Mouse (Mus musculus) midbrain, embryonic 10.5 days (tissue): Measurements from ENCODE around the gene Rgs12. TPM values are rescaled to one million over a fixed set of nuclear protein-coding genes. Genes with fewer than 3 reads are reported as not detected.

ENCODE experiments used
- DNase-seq: peaks from one replicate; pipeline ENCODE4 v3.0.0-alpha.2; 2017; ENCODE audit warnings: low spot score
- H3K27ac ChIP-seq: fragments of 300-500 bp; sonication (generic); replicated peaks from 2 replicates; pipeline ENCODE4 v1.5.1; 2016; ENCODE audit warnings: mild to moderate bottlenecking
- H3K27me3 ChIP-seq: fragments of 300-500 bp; sonication (generic); 2 replicates; pipeline ENCODE4 v1.6.1; 2016; ENCODE audit warnings: low read depth, mild to moderate bottlenecking; ENCODE audit not compliant: poor library complexity, severe bottlenecking
- H3K36me3 ChIP-seq: fragments of 300-500 bp; sonication (generic); 2 replicates; pipeline ENCODE4 v1.6.1; 2016; ENCODE audit warnings: mild to moderate bottlenecking, moderate library complexity
- H3K4me1 ChIP-seq: fragments of 300-500 bp; sonication (generic); 2 replicates; pipeline ENCODE4 v1.6.1; 2016
- H3K4me3 ChIP-seq: fragments of 300-500 bp; sonication (generic); 2 replicates; pipeline ENCODE4 v1.5.1; 2016; ENCODE audit warnings: mild to moderate bottlenecking, moderate library complexity
- H3K9me3 ChIP-seq: fragments of 300-500 bp; sonication (generic); replicated peaks from 2 replicates; pipeline ENCODE4 v1.6.1; 2016; ENCODE audit warnings: mild to moderate bottlenecking
- WGBS: fragments of 180-500 bp; shearing (Covaris S2); methylation state at CpG from one replicate; pipeline ENCODE4 v1.1.7; 2016; 5-methylcytosine and 5-hydroxymethylcytosine counted together
- polyA plus RNA-seq: library from polyadenylated mRNA; unstranded; fragments of >200 nt; fragmentation: Nextera tagmentation; extraction: Ambion mirVana; gene quantifications from 2 replicates; pipeline ENCODE4 v1.2.1, GENCODE M21; 2016

The Rgs12 gene
- polyA plus RNA-seq, 1 experiment from 2014 or later, result 62.9 TPM

- no peak overlapping the region for H3K4me3 ChIP-seq
- 79% methylated on average over 3 of the region's 3 CpGs for WGBS
- no peaks in the 10 kb centered on the region for H3K9me3 ChIP-seq
- H3K4me1 ChIP-seq, result peaks cover 62% of the 10 kb centered on the region
- no peaks in the 10 kb centered on the region for H3K36me3 ChIP-seq
- no peaks in the 10 kb centered on the region for H3K27me3 ChIP-seq
- peak overlapping the region; percentile 82 for H3K27ac ChIP-seq
- no peak for DNase-seq
Observed at GRCm38 (mm10) chr5:34943428-34943827, 5.8 kb upstream of the Rgs12 start.

- WGBS, result 1% methylated on average over 12 of the region's 12 CpGs
- peaks cover 33% of the 10 kb centered on the region for H3K36me3 ChIP-seq
- H3K9me3 ChIP-seq, result peaks cover 12% of the 10 kb centered on the region; the same call in 1 of the 2 replicates
- peaks cover 63% of the 10 kb centered on the region for H3K4me1 ChIP-seq
- H3K27me3 ChIP-seq, result no peaks in the 10 kb centered on the region
- H3K27ac ChIP-seq, result peak overlapping the region; percentile 99
- DNase-seq, result no peak
- peak overlapping the region; percentile 88 for H3K4me3 ChIP-seq
Observed at GRCm38 (mm10) chr5:34949769-34950211, 545 bp downstream of the Rgs12 start.

- H3K9me3 ChIP-seq, result peaks cover 12% of the 10 kb centered on the region; the same call in 1 of the 2 replicates
- 78% methylated on average over 6 of the region's 6 CpGs for WGBS
- H3K4me3 ChIP-seq, result peak overlapping the region; percentile 88
- peaks cover 63% of the 10 kb centered on the region for H3K4me1 ChIP-seq
- DNase-seq, result no peak
- H3K36me3 ChIP-seq, result peaks cover 41% of the 10 kb centered on the region
- H3K27me3 ChIP-seq, result no peaks in the 10 kb centered on the region
- peak overlapping the region; percentile 99 for H3K27ac ChIP-seq
Observed at GRCm38 (mm10) chr5:34950486-34951160, 1.4 kb downstream of the Rgs12 start.

GRCm38 (mm10) chr5:34951161-34951834 is 2.1 kb downstream of the Rgs12 start:
- peaks cover 12% of the 10 kb centered on the region; the same call in 1 of the 2 replicates for H3K9me3 ChIP-seq
- H3K4me3 ChIP-seq, result peak overlapping the region; percentile 88
- peaks cover 48% of the 10 kb centered on the region for H3K36me3 ChIP-seq
- peaks cover 70% of the 10 kb centered on the region for H3K4me1 ChIP-seq
- peak overlapping the region; percentile 99 for H3K27ac ChIP-seq
- no peaks in the 10 kb centered on the region for H3K27me3 ChIP-seq
- WGBS, result 94% methylated on average over 8 of the region's 8 CpGs
- no peak for DNase-seq

DNA sequence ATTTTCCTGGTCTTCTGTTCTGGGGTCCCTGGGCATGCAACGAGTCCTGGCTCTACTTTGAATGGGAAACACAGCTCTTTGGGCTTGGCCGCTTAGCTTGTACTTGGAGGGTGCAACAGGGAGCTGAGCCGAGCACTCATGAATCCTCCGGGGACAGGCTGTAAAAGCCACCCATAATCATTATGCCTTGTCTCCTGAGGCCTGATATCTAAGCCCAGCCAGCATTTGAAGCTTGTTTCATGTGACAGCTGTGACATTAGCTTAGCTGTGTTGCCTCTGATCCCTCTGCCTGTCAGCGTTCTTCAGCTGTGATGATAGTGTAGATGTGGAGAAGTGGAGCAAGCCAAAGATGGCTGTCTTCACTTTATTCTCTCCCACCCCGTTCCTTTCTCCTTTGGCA is 5.3 kb downstream of the Rgs12 start:
- H3K4me3 ChIP-seq, result peak overlapping the region; percentile 5; the same call in 1 of the 2 replicates
- 77% methylated on average over 6 of the region's 6 CpGs for WGBS
- H3K27ac ChIP-seq, result peak overlapping the region; percentile 61
- peaks cover 69% of the 10 kb centered on the region for H3K4me1 ChIP-seq
- peaks cover 75% of the 10 kb centered on the region for H3K36me3 ChIP-seq
- peaks cover 12% of the 10 kb centered on the region; the same call in 1 of the 2 replicates for H3K9me3 ChIP-seq
- no peak for DNase-seq
- H3K27me3 ChIP-seq, result no peaks in the 10 kb centered on the region

DNA sequence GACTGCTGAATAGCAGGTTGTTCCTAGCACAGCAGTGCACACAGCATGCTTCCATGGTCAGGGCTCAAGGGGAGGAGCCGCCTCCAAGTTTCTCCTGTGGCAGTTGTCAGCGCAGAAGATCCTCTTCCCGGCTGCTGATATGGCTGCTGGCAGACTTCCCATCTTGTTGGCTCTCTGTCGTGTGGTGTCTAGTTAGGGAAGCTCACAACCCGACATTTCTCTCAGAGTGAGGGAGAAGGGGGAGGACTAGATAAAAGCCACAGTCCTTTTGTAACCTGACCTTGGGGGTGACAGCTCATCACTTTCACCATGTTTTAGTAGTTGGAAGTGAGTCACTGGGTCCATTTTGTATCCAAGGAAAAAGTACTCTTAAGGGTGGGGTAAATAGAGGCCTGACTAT is 6.4 kb downstream of the Rgs12 start:
- H3K4me1 ChIP-seq, result peaks cover 69% of the 10 kb centered on the region
- H3K27ac ChIP-seq, result 0 out of 2 replicates have a peak overlapping the region, but pooled peaks have one; percentile 61
- peaks cover 12% of the 10 kb centered on the region; the same call in 1 of the 2 replicates for H3K9me3 ChIP-seq
- no peaks in the 10 kb centered on the region for H3K27me3 ChIP-seq
- WGBS, result 76% methylated on average over 5 of the region's 5 CpGs
- H3K4me3 ChIP-seq, result no peak overlapping the region
- DNase-seq, result no peak
- peaks cover 75% of the 10 kb centered on the region for H3K36me3 ChIP-seq

- Histone ChIP-seq H3K4me3 (no peak overlapping the region), H3K27me3 (no peaks in the 10 kb centered on the region), H3K9me3 (peaks cover 12% of the 10 kb centered on the region; the same call in 1 of the 2 replicates), H3K4me1 (peaks cover 66% of the 10 kb centered on the region), H3K36me3 (peaks cover 72% of the 10 kb centered on the region), H3K27ac (peak overlapping the region; percentile 30; the same call in 1 of the 2 replicates)
- DNase-seq, result no peak
- 81% methylated on average over 7 of the region's 7 CpGs for WGBS
Observed at GRCm38 (mm10) chr5:34956151-34956550, 6.9 kb downstream of the Rgs12 start.

- Histone ChIP-seq H3K27me3 (no peaks in the 10 kb centered on the region), H3K9me3 (peaks cover 12% of the 10 kb centered on the region; the same call in 1 of the 2 replicates), H3K4me3 (no peak overlapping the region), H3K36me3 (peaks cover 72% of the 10 kb centered on the region), H3K4me1 (peaks cover 63% of the 10 kb centered on the region), H3K27ac (no peak overlapping the region)
- 89% methylated on average over 2 of the region's 2 CpGs for WGBS
- no peak for DNase-seq
Observed at GRCm38 (mm10) chr5:34957015-34957414, 7.8 kb downstream of the Rgs12 start.

DNA sequence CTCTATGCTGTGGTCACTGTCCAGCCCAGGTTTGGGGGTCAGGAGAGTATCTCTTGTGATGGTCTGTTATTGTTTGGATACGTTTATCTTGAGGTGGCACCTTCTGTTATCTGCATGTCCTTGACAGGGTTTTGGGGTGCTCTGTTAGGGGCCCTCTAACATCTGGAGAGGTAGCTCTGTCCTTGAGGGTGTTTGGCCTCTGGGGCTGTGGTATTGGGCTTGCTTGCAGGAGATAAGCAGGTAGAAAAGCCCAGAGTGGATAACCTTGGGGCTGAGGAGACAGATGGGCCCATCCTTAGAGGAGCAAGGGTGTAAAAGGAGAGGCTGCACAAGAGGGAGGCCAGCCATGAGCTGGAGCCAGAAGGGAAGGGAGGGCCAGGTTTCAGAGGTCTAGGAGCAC is 10.8 kb downstream of the Rgs12 start:
- WGBS, result 88% methylated on average over 1 of the region's 1 CpGs
- Histone ChIP-seq H3K27ac (peak overlapping the region; percentile 69), H3K9me3 (no peaks in the 10 kb centered on the region), H3K27me3 (no peaks in the 10 kb centered on the region), H3K36me3 (peaks cover 63% of the 10 kb centered on the region), H3K4me1 (peaks cover 42% of the 10 kb centered on the region), H3K4me3 (no peak overlapping the region)
- no peak for DNase-seq

- Histone ChIP-seq H3K27ac (no peak overlapping the region), H3K4me3 (no peak overlapping the region), H3K4me1 (peaks cover 8% of the 10 kb centered on the region), H3K27me3 (no peaks in the 10 kb centered on the region), H3K36me3 (peaks cover 72% of the 10 kb centered on the region), H3K9me3 (no peaks in the 10 kb centered on the region)
- 95% methylated on average over 12 of the region's 12 CpGs for WGBS
- DNase-seq, result no peak
Observed at GRCm38 (mm10) chr5:34965531-34965930, 16.3 kb downstream of the Rgs12 start.

DNA sequence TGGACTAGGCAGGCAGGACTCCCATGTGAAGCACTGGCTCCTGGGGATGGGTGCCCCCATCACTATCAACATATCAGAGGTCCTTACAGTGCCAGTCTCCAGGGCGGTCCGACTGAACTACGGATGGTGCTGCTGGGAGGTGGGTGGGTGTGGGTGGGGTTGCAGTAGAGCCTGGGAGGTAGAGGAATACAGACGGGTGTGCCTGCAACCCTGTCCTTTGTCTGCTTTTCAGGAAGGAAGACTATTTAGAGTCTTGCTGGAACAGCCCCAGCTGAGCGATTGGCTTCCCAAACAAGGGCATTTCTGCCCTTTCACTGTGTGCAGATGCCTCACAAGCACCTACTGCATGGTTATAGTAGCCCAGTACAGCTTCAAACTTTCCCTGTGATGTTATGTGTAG is 19.1 kb downstream of the Rgs12 start:
- no peaks in the 10 kb centered on the region for H3K9me3 ChIP-seq
- peaks cover 88% of the 10 kb centered on the region for H3K36me3 ChIP-seq
- no peak overlapping the region for H3K4me3 ChIP-seq
- DNase-seq, result no peak
- WGBS, result 90% methylated on average over 5 of the region's 5 CpGs
- H3K27me3 ChIP-seq, result no peaks in the 10 kb centered on the region
- H3K27ac ChIP-seq, result no peak overlapping the region
- peaks cover 4% of the 10 kb centered on the region for H3K4me1 ChIP-seq

GRCm38 (mm10) chr5:34972471-34972870 is 23.2 kb downstream of the Rgs12 start:
- peaks cover 92% of the 10 kb centered on the region for H3K36me3 ChIP-seq
- WGBS, result 94% methylated on average over 3 of the region's 3 CpGs

More at GRCm38 (mm10) chr5:34972471-34972870, 23.2 kb downstream of the Rgs12 start:
- no peak for DNase-seq
- no peak overlapping the region for H3K4me3 ChIP-seq
- no peaks in the 10 kb centered on the region for H3K27me3 ChIP-seq
- H3K9me3 ChIP-seq, result no peaks in the 10 kb centered on the region
- no peak overlapping the region for H3K27ac ChIP-seq
- H3K4me1 ChIP-seq, result peaks cover 9% of the 10 kb centered on the region
